Mouse (Mus musculus) kidney, adult 18-20 months (tissue): ENCODE results near the gene Sbno2.

ENCODE experiments used
- DNase-seq: peaks from one replicate; pipeline ENCODE4 v3.0.0; 2021

The Sbno2 gene

DNA sequence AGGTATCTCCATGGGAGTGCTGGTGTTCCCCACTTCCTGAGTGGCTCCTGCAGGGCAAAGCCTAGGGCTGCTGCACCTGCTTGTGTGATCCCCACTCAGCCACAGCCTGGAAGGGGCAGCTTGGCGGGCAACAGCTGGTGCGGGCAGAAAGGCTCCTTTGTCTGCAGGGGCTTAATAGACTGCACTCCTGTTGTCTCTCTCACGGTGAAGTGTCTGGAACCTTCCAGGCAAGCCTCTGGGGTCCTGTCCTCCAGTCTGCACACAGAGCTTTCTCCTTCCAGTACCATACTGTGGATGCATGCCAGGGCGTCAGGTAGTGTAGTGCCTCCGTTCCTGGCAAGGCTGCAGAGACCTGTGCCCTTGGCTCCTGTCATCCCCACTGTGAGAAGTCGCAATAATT lies 13.2 kb upstream of the Sbno2 start:
- DNase-seq: no peak

DNA sequence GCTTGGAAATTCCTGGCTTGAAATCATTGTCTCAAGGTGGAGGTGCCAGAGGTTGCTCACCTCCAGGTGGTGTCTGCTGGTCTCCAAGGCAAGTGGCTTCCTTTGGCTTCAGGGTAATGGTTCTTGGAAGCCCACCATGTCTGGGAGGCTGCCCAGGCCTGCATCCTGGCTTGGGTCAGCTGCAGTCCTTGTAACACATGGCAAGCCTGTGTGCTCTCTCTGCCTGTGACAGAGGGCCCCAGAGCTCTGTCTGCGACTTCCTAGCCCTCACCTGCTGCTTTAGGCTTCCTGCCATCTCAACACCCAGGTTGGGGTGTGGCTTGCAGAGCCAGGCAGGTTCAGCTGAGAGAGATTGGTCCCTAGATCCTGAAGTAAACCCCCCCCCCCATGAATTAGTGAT lies 12.4 kb upstream of the Sbno2 start:
- no peak for DNase-seq

DNA sequence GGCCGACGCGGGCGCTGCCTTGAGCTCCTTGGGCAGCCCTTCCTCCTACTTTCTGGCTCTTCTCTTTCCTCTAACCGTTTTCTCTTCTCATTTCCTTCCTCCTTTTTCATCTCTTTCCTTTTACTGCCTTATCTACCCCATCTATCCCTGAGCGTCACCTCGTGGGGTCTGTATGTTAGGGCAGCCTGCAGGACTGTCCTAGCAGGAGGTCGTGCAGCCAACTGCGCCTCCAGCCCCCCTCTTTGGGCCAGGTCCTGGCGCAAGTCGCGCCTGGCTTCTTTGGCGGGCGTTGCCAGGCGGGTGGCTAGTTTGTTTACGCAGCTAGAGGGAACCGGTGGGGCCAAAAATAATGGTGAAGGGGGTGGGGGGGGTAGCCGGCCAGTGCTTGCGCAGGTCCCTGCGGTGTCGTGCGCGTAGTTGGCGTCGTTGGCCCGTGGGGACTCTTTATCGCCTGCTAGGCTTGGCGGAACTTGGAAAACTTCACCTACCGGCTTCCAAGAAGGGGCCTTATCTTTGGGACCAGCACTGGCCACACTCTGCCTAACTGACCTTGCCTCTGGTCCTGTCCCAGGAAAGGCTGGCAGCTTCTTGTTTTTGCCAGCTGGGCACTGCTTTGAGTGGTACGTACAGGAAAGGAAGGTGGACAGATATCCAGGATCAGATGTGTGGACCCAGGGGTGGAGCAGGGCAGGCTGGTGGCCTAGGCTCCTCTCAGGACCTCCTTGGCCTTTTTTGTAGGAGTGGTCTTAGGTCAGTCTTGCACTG lies 11.7 kb upstream of the Sbno2 start:
- peak; percentile 58 for DNase-seq

DNA sequence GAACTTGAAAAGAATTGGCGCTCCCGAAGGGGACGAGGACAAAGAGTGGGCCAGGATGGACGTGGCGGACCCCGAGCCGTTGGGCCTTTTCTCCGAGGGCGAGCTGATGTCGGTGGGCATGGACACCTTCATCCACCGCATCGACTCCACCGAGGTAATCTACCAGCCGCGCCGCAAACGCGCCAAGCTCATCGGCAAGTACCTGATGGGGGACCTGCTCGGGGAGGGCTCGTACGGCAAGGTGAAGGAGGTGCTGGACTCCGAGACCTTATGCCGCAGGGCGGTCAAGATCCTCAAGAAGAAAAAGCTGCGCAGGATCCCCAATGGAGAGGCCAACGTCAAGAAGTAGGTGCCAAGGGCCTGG lies 11.2 kb upstream of the Sbno2 start:
- no peak for DNase-seq

DNA sequence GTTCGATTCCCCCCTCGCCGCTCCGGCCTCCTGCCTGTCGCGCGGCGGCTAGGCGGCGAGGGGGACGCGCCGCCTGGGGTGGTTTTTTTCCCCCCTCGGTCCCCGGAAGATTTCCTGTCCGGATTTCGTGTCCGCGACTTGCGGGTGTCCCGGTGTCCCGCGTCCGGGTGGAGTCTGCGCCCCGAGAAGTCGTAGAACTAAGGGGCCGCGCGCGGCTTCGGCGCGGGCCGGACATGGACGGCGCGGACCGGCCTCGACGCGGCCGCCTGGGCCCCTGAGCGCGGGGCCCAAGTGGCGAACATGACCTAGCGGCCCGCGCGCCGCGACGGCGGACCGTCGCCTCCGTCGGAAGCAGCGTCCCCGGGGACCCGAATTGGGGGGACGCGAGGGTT lies 10.6 kb upstream of the Sbno2 start:
- DNase-seq: no peak

DNA sequence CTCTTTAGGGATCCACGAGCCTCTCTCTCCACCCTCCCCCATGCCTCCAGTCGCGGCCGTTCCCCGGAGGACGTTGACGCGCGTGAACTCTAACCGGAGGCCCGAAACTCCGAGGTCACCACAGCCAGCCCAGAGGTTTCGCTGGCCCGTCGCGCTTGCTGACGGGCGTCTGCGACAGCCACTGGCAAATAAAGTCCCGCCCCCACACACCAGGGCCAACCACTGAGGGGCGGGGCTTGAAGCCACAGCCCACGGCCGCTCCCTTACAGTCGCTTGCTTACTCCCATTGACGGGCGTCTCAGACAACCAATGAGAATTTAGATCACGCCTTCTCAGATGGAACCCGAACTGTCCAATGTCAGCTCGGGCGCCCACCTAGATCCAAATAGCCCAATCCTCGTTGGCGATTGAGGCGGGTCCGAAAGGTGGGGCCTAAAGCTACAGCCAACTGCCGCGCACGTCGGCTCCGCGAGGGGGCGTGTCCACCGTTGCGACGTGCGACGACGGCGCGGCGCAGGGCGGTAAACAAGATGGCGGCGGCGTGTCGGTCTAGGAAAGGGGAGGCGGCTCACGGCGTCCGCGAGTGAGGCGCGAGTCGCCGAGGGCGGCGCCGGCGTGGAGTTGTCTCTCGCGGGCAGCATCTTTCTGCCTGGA lies 10.0 kb upstream of the Sbno2 start, which contains the start of gene Stk11:
Stk11 (plus strand) TSS at position 514 of the 654 bp plus-strand sequence.
- peak; percentile 97 for DNase-seq

DNA sequence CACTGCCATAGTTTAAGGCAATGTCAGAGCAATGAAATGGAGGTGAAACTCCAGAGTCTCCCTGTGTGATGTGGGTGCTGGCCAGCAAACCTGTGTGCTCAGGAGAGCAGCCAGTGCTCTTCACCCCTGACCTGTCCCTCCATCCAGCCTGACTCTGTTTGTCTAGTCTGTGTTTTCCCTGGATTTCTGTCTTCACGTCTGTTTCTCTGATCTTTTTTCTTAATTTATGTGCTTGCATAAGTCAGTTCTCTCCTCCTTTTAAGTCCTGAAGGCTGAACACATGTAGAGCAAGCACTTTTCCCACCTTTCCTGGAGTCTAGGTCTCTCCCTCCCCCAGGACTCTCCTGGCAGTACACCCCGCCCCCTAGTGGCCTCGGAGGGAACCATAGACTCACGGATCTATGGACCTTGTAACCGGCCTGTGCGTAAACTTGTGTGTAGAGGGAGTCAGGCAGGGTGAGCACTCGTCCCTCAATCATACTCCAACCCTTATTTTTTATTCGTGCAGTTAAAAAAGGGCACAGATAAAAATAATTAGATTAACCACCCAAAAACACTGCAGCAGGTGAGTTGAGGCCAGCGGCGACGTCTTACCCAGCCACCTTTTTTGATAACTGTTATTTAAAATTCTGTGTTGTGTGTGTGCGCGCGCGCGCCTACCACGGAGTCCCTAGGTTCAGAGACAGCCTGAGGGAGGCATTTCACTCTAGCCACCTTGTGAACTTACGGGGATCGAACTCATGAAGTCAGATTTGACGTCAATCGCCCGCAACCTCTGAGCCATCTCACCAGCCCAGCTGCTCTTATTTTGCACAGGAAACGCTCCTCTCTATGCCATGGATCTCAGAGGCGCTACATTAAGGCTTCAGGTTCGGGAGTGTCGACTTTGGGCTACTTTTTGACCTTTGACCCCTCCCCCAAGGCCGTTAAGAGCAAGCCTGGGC lies 9.2 kb upstream of the Sbno2 start:
- peak; percentile 94 for DNase-seq

DNA sequence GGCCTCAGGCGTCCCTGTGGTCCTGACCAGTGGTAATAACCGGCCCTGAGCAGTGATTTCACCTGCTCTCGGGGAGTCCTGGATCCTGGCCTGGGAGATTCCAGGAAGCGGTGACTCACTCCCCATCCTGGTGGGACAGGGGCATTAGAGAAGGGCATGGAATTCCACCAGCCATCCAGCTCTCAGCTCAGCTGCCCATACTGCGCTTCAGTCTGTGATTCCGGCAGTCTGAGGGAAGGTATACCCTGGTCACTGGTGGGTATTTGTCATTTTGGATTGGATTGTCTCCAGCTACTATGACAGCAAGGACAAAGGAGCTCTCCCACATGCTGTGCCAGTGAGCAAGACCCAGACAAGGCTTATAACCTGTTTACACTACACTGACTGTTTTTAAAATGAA lies 2.3 kb upstream of the Sbno2 start:
- DNase-seq: no peak

DNA sequence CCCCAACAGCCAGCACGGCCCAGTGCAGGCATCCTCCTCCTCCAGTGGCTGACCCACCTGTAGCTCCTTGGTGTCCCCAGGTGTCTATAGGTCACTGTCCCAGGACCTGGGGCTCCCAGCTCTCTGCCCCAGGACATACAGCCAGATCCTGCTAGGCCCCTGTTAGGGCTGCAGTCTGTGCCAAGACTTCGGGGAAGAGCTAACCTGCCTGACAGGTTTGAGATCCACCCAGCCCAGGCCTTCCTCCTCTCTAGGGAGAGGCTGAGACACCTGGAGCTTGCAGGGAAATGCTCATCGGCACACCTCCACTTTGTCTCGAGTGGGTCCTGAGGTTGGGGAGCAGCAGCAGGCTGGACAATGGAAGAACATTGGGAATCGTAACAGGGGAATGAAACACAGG lies 555 bp upstream of the Sbno2 start:
- no peak for DNase-seq

DNA sequence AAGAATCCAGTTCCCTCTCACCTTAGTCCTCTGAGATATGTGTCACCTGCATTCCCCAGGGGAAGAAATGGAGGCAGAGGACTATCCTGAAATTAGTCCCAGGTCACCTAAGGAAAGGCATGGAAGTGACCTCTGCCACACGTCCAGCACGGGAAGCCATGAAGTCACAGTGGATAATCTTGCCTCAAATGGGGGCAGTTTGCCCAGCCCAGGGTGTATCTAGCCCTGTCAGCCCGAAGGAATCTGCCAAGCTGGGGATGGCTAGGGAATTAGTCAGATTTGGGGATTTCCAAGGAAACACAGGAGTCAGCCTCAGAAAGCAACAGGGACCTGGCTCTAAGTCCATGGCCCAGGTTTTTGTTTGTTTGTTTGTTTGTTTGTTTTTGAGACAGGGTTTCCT lies 1.2 kb downstream of the Sbno2 start:
- DNase-seq: no peak

DNA sequence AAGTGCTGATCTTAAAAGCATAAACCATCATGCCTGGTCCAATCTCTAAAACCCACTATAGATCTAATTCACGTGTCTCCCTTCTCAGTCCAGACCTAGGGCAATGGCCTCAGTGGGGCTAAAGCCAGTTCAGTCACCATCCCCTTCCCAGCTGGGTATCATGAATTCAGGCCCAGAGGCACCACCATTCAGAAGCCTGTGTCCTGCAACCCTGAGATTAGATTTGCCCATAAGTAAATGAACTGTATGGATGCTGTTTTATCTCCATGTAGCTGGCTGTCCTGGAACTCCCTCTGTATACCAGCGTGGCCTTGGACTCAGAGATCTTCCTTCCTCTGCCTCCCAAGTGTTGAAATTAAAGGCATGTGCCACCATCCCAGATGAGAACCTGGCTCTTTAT lies 2.3 kb downstream of the Sbno2 start:
- no peak for DNase-seq

DNA sequence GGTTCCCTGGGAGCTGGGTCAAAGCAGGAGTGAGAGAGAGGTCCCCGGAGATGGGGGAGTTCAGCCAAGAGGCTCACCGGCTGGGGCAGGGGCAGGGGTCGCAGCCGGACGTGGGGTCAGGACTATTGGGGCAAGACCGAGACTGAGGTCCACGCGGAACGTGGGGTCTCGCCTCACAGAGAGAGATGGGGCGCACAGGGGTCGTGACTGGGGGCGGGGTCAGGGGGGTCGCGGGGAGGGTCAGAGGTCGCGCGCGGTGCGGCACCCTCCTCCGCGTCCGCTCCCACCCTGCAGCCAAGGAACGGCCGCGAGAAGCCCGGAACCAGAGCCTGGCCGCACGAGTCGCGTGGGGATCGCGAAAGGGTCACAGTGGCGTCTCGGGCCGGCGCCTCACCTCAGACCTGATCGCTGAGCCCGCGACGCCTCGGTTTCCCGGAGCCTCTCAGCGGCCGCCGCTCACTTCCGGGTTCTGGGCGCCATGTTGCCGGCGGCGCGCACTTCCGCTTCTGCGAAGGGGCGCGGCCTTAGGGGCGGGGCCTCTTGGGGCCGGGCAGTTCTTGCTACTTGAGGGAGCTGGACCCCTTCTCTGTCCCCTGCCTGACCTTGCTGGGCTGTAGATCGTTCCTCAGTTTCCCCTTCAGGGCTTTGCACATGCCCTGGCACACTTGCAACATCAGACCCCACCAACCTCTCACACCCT lies 3.0 kb downstream of the Sbno2 start:
- DNase-seq: peak; percentile 91

DNA sequence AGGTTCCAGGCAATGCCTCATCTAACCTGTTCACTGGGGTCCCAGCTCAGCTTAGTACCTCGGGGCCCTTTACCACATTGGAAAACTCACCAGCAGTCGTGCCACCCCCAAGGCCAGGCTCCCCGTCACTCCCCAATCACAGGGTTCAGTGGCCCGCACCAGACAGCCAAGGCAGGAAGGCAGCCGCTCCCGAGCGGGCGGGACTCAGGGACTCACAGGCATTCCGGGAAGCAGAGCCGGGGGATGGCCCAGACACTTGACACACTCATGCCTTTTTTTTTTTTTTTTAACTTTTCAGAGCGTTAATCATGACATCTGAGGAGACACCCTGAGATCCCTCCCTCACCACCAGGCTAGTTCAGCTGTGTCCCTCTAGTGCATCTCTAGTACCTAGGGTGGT lies 4.4 kb downstream of the Sbno2 start:
- DNase-seq: peak; percentile 51

DNA sequence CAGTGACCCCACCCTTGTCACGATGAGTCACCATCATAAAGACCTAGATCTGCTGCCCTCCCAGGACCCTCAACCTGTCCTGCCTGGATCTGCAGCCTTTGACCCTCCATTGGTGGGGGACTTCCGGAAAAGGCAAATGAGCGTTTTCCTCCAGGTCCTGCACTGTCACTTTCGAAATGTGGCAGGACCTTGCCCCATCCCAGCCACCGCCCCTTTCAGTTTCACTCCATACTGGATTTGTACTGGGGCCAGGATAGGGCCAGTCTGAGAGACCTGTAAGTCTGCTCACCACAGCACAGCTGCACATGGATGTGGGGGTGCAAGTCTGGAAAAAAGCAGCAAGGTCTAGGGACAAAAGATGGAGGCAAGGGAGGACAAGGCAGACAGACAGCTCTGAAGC lies 6.7 kb downstream of the Sbno2 start:
- no peak for DNase-seq

DNA sequence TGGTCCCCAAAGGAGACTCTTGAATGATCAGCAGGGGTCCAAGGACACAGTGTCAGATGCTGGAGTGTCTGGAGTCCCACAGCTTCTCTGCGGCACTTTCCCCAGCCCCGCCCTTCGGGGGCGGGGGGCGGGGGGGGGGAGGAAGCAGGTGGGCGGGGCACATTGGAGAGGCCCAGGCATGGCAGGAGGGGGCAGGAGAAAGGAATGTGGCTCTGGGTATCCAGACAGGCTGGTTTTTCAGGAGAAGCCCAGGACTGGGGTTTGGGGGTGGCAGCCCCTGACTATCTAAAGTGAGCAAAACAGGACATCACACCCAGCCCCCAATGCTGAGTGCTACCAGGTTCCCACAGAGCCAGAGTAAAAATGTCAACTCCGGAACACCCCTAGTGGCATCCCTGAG lies 8.1 kb downstream of the Sbno2 start:
- DNase-seq: no peak

DNA sequence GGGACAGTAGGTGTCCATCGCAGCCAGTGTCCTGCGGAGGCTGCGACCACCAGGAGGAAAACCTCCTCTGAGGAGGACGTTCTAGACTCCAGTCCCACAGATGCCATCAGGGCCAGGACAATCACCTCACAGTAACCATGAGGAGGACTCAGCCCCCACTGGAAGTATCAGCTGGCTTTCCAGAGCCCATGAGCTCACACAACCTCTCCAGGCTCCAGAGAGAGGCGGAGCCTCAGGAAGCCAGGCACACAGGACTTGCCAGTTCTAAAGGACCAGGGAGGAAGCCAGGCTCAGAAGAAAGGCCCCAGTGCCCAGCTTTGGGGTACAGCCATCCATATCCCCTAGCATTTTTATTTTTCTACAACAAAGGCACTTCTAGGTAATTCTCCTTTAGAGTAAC lies 9.8 kb downstream of the Sbno2 start:
- no peak for DNase-seq

DNA sequence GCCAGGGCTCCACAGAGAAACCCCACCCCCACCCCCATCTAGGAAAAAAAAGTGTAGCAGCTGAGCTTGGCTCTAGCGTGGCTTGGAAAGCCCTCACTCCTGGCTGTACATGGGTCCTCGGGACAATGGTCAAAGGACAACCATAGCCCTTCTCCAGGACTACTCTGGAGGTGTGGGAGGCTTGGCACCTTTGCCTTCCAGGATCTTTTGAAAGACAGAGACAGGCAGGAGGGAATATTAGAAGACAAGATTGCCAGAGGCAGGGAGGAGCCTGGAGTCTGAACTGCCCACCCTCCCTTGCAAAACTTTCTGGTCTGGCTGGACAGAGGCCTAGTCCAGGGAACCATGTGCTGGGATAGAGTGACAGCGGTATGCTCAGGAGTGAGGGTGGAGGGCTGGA lies 10.7 kb downstream of the Sbno2 start:
- peak; percentile 34 for DNase-seq

DNA sequence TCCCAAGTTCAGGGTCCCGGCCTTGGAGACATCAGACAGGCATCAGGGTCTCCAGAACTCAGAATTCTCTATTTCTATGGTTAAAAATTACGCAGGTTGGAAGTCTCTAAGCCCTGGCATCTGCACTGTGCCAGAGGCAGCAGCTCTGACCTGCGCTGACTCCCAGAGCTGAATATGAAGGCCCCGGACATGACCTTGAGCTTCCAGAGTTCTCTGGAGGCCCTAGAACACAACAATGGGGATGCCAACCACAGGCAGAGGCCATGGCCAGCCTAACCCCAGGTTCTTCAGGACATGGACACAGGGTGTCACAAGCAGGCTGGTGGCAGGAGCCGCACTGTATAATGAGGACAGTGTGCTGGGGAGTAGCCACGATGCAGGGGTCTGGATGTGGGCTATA lies 11.3 kb downstream of the Sbno2 start:
- no peak for DNase-seq

DNA sequence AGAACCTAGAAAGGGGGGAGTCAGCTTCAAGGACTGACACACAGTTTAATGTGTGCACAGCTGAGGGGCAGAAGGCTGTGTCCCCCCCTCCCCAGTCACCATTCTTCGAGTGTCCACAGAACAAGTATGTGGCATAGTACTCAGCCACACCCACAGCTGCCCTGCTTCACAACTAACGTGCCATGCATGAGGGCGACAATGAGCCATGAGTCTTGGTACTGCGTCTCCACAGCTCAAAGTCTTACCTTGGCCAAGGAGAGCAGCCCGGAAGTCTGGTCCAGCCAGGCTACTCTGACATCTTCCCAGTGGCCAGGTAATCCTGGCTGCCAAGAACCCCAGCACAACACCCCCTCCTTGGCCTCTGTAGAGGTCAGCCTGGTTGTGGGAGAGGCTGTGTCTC lies 12.7 kb downstream of the Sbno2 start:
- DNase-seq: no peak

DNA sequence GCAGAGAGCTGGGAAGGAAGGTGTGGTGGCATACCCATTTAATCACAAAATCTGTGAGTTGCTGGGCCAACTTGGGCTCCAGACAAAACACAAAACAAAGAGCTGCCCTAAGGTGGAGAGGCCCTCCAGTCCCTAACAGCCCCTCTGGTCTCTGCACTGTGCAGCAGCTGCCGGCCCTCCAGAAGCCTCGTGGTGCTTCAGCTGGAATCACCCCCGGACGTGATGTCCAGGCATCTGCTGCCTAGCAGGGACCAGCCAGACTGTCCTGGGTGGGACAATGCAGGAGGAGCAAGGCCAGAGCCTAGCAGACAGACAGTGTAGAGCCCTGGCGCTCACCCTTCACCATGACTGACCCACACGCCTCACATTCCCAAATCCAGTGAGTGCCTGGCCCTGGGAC lies 13.8 kb downstream of the Sbno2 start:
- no peak for DNase-seq

DNA sequence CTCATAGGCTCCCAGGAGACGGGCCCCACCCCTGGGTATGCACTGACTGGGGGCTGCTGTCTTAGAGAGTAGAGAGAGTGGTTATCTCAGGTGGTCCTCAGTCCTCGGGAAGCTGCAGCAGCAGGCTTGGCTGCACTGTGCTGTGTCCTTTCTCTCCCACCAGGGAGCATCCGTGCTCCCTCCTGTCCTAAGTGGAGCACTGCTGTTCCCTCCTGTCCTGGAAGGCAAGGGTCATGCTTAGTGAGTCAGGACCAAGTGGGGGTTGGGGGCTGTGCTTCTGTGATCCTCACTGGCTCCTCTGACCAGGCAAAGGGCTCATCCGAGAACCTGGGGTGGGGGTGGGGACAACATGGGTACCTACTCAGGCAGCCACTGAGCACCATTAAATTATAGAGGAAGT lies 16.2 kb downstream of the Sbno2 start:
- peak; percentile 36 for DNase-seq

DNA sequence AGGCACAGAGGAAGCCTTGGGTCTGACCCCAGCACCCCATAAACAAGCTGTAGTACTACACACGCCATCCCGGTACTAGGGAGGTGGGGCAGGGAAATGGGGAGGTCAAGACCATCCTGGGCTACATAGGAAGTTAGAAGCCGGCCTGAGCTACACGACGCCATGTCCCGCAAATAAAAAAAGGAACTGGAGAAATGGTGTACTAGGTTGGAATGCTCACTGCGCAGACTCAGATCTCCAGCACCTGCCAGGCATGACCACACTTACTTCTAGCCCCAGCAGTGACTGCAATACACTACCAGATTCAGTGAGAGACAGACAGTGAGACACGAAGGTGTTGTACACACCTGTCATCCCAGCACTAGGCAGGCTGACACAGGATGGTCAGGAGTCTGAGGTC lies 17.9 kb downstream of the Sbno2 start:
- DNase-seq: no peak

DNA sequence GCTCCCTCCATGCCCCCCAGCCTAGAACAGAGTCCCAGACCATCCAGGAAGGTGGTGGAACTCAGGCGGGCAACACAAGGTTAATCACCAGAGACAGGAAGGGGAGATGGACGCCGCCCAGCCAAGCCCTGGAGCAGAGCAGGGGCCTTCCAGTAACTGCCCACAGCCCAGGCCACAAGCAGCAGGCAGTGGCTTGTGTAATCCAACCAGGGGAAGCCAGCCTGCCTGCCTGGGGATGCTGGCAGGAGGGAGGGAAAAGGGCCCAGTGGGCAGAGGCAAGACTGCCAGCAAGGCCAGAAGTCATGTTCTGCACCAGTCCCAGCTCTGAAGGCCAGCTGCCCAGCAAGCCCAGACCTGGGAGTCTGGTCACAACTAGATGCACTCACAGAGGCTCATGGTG lies 18.5 kb downstream of the Sbno2 start:
- no peak for DNase-seq
